Mouse (Mus musculus) midbrain, postnatal 0 days (tissue): ENCODE results near the gene Cc2d2b. TPM values are rescaled to one million over a fixed set of nuclear protein-coding genes. Genes with fewer than 3 reads are reported as not detected.

ENCODE experiments used
- ATAC-seq: fragments of 200-750 bp; cut with Nextera tagmentation; 2 replicates; pipeline ENCODE4 v1.8.0; 2017; ENCODE audit warnings: moderate number of reproducible peaks, mild to moderate bottlenecking, moderate TSS enrichment, moderate library complexity; ENCODE audit not compliant: low FRiP score
- DNase-seq: peaks from one replicate; pipeline ENCODE4 v3.0.0-alpha.2; 2015; ENCODE audit warnings: low spot score
- H3K27ac ChIP-seq: fragments of 300-500 bp; sonication (generic); 2 replicates; pipeline ENCODE4 v1.5.1; 2014; ENCODE audit warnings: low read depth, mild to moderate bottlenecking, low read length, mixed read lengths
- H3K27me3 ChIP-seq: fragments of 300-500 bp; sonication (generic); 2 replicates; pipeline ENCODE4 v1.6.1; 2014; ENCODE audit warnings: low read length, control low read depth, mixed read lengths; ENCODE audit not compliant: insufficient read depth
- H3K36me3 ChIP-seq: fragments of 300-500 bp; sonication (generic); 2 replicates; pipeline ENCODE4 v1.6.1; 2014; ENCODE audit warnings: low read length, control low read depth, mixed read lengths; ENCODE audit not compliant: insufficient read depth
- H3K4me1 ChIP-seq: fragments of 300-500 bp; sonication (generic); 2 replicates; pipeline ENCODE4 v1.6.1; 2014; ENCODE audit warnings: mild to moderate bottlenecking, control low read depth, antibody characterized with exemption, low read length, mixed read lengths; ENCODE audit not compliant: insufficient read depth
- H3K4me2 ChIP-seq: fragments of 300-500 bp; sonication (generic); 2 replicates; pipeline ENCODE4 v1.6.1; 2014; ENCODE audit warnings: low read depth, mild to moderate bottlenecking, low read length, mixed read lengths; ENCODE audit not compliant: poor library complexity, severe bottlenecking
- H3K4me3 ChIP-seq: fragments of 300-500 bp; sonication (generic); 2 replicates; pipeline ENCODE4 v1.5.1; 2014; ENCODE audit warnings: low read depth, mild to moderate bottlenecking, low read length, moderate library complexity
- H3K9ac ChIP-seq: fragments of 300-500 bp; sonication (generic); replicated peaks from 2 replicates; pipeline ENCODE4 v1.6.1; 2014; ENCODE audit warnings: mild to moderate bottlenecking, low read length, moderate library complexity, mixed read lengths; ENCODE audit not compliant: poor library complexity, severe bottlenecking
- H3K9me3 ChIP-seq: fragments of 300-500 bp; sonication (generic); 2 replicates; pipeline ENCODE4 v1.6.1; 2016; ENCODE audit warnings: low read length, control low read depth
- CTCF ChIP-seq: IDR thresholded peaks from 2 replicates; pipeline ENCODE4 v1.5.1; 2016; ENCODE audit warnings: antibody characterized with exemption, mild to moderate bottlenecking
- WGBS: fragments of 180-500 bp; shearing (Covaris S2); extraction: QIAGEN DNeasy Blood & Tissue Kit; methylation state at CpG from one replicate; pipeline ENCODE4 v1.1.7; 2014; 5-methylcytosine and 5-hydroxymethylcytosine counted together
- polyA plus RNA-seq: library from polyadenylated mRNA; unstranded; fragments of >200 nt; fragmentation: Nextera tagmentation; extraction: Ambion mirVana; gene quantifications from 2 replicates; pipeline ENCODE4 v1.2.1, GENCODE M21; 2015
- total RNA-seq: library from RNA; depleted of rRNA; stranded (reverse); fragments of >200 nt; gene quantifications from 2 replicates; pipeline ENCODE4 v1.2.3, GENCODE M21; 2014

The Cc2d2b gene
- total and polyA plus RNA-seq, 2 experiments from 2014 or later = 0.31 TPM; not detected in 1

- no peak for ATAC-seq
- TF ChIP-seq CTCF = no peak
- no peak for DNase-seq
- WGBS = 64% methylated on average over 7 of the region's 7 CpGs
- Histone ChIP-seq H3K4me1 (no peaks in the 10 kb centered on the region), H3K4me2 (no peak overlapping the region), H3K27ac (no peak overlapping the region), H3K9ac (no peak overlapping the region), H3K36me3 (no peaks in the 10 kb centered on the region), H3K4me3 (no peak overlapping the region), H3K27me3 (no peaks in the 10 kb centered on the region), H3K9me3 (no peaks in the 10 kb centered on the region)
Observed at GRCm38 (mm10) chr19:40809858-40810257, 61.3 kb downstream of the Cc2d2b start.

DNA sequence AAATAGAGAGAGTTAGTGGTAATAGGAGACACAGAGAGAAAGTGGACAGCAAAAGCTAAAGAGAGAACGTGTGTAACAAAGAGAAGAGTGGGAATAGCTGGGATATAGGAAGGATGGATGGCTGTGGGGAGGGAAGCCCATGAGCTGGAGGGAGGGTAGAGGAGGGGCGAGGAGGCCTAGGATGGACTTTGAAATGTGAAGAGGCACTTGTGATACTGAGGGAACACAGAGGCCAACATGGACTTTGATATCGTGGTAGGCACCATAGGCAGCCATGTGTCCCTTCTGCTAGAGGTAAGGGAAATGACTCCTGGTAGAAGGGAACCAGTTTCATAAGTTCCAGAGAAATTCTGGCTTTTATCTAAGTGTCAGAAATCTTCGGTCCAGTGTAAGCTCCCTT is 63.3 kb downstream of the Cc2d2b start:
- WGBS = 83% methylated on average over 4 of the region's 4 CpGs
- Histone ChIP-seq H3K4me1 (no peaks in the 10 kb centered on the region), H3K9ac (no peak overlapping the region), H3K9me3 (no peaks in the 10 kb centered on the region), H3K4me2 (no peak overlapping the region), H3K27ac (no peak overlapping the region), H3K4me3 (no peak overlapping the region), H3K27me3 (no peaks in the 10 kb centered on the region), H3K36me3 (no peaks in the 10 kb centered on the region)
- ATAC-seq (no peak), DNase-seq (no peak)
- no peak for TF ChIP-seq CTCF

DNA sequence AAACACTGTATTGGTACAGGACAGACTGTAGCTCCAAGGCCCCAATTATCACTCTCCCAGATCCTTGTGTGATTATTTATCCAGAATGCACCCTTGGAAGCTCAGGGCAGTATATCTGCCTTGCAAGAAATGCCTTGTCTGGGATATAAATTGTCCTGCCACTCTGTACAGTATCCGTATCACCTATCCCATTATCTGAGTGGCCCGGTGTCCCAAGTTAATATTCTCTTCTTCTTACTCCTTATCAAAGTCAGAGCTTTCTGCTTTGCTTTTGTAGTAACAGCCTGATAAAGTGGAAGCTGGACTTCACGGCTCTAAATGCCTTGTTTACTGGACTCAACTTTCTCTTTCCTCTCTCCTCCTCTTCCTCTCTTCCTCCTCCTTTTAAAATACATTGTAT is 64.2 kb downstream of the Cc2d2b start:
- Histone ChIP-seq H3K36me3 (no peaks in the 10 kb centered on the region), H3K4me3 (no peak overlapping the region), H3K4me1 (no peaks in the 10 kb centered on the region), H3K9me3 (no peaks in the 10 kb centered on the region), H3K27me3 (no peaks in the 10 kb centered on the region), H3K9ac (no peak overlapping the region), H3K27ac (no peak overlapping the region), H3K4me2 (no peak overlapping the region)
- no peak for TF ChIP-seq CTCF
- DNase-seq (no peak), ATAC-seq (no peak)
- WGBS = 87% methylated on average over 3 of the region's 3 CpGs

- Histone ChIP-seq H3K9me3 (no peaks in the 10 kb centered on the region), H3K9ac (no peak overlapping the region), H3K27ac (no peak overlapping the region), H3K4me2 (no peak overlapping the region), H3K27me3 (no peaks in the 10 kb centered on the region), H3K4me1 (no peaks in the 10 kb centered on the region), H3K4me3 (no peak overlapping the region), H3K36me3 (no peaks in the 10 kb centered on the region)
- WGBS = 87% methylated on average over 14 of the region's 14 CpGs
- ATAC-seq (no peak), DNase-seq (no peak)
- no peak for TF ChIP-seq CTCF
Observed at GRCm38 (mm10) chr19:40813385-40813784, 64.8 kb downstream of the Cc2d2b start.

- Histone ChIP-seq H3K4me2 (no peak overlapping the region), H3K36me3 (no peaks in the 10 kb centered on the region), H3K9me3 (no peaks in the 10 kb centered on the region), H3K4me1 (no peaks in the 10 kb centered on the region), H3K4me3 (no peak overlapping the region), H3K27me3 (no peaks in the 10 kb centered on the region), H3K27ac (no peak overlapping the region), H3K9ac (no peak overlapping the region)
- no peak for DNase-seq
- 80% methylated on average over 7 of the region's 7 CpGs for WGBS
- no peak for TF ChIP-seq CTCF
- ATAC-seq = no peak
Observed at GRCm38 (mm10) chr19:40815645-40816183, 67.2 kb downstream of the Cc2d2b start.

DNA sequence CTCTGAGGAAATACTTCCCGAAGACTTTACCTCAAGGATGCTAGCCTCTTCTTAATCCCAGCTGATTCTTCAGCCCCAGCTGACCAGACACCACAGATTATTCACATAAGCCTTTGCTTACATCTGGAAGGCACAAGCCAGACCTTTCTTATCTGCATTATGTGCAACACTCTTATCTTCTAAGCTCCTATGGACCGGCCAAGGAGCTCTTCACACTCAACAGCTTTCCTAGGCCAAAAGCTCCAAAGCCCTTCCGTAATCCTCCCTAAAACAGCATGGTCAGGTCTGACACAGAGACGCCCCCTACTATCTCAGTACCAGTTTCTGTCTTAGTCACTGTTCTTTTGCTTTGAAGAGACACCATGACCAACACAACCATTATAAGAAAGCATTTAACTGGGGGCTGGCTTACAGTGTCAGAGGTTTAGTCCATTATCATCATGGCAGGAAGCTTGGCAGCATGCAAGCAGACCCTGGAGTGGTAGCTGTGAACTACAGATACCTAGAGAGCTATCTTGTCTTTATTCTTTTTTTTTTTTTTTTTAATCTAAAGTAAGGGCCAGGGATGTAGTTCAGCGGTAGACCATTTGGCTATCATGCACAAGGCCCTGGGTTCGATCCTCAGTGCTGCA is 69.5 kb downstream of the Cc2d2b start:
- TF ChIP-seq CTCF = no peak
- Histone ChIP-seq H3K9ac (no peak overlapping the region), H3K36me3 (no peaks in the 10 kb centered on the region), H3K4me1 (no peaks in the 10 kb centered on the region), H3K4me2 (no peak overlapping the region), H3K27me3 (no peaks in the 10 kb centered on the region), H3K4me3 (no peak overlapping the region), H3K9me3 (no peaks in the 10 kb centered on the region), H3K27ac (no peak overlapping the region)
- no peak for DNase-seq
- ATAC-seq = no peak
- WGBS = 84% methylated on average over 6 of the region's 6 CpGs
